Mouse (Mus musculus) hindbrain, embryonic 15.5 days (tissue): ENCODE data around the gene Olfr39. TPM values are rescaled to one million over a fixed set of nuclear protein-coding genes. Genes with fewer than 3 reads are reported as not detected.
"Not testable (repeated sequence)": the region's sequence is repeated elsewhere in the genome, so short reads cannot be mapped to it uniquely, and the experiment has no call there.

Experiments used
- ATAC-seq: fragments of 200-750 bp; cut with Nextera tagmentation; 2 replicates; pipeline ENCODE4 v1.8.0; 2017; ENCODE audit warnings: low read depth, moderate number of reproducible peaks, moderate TSS enrichment; ENCODE audit not compliant: low FRiP score
- H3K27ac ChIP-seq: fragments of 300-500 bp; sonication (generic); replicated peaks from 2 replicates; pipeline ENCODE4 v1.5.1; 2015; ENCODE audit warnings: mild to moderate bottlenecking, inconsistent platforms
- H3K27me3 ChIP-seq: fragments of 300-500 bp; sonication (generic); 2 replicates; pipeline ENCODE4 v1.6.1; 2015; ENCODE audit warnings: control low read depth, inconsistent platforms
- H3K36me3 ChIP-seq: fragments of 300-500 bp; sonication (generic); 2 replicates; pipeline ENCODE4 v1.6.1; 2015; ENCODE audit warnings: control low read depth, inconsistent platforms
- H3K4me1 ChIP-seq: fragments of 300-500 bp; sonication (generic); replicated peaks from 2 replicates; pipeline ENCODE4 v1.6.1; 2015; ENCODE audit warnings: control low read depth, inconsistent platforms
- H3K4me2 ChIP-seq: fragments of 300-500 bp; sonication (generic); 2 replicates; pipeline ENCODE4 v1.6.1; 2015; ENCODE audit warnings: moderate library complexity, mild to moderate bottlenecking, inconsistent platforms
- H3K4me3 ChIP-seq: fragments of 300-500 bp; sonication (generic); 2 replicates; pipeline ENCODE4 v1.5.1; 2015; ENCODE audit warnings: mild to moderate bottlenecking, inconsistent platforms
- H3K9ac ChIP-seq: fragments of 300-500 bp; sonication (generic); 2 replicates; pipeline ENCODE4 v1.6.1; 2015; ENCODE audit warnings: inconsistent platforms
- H3K9me3 ChIP-seq: fragments of 300-500 bp; sonication (generic); 2 replicates; pipeline ENCODE4 v1.6.1; 2016; ENCODE audit warnings: control low read depth, inconsistent platforms
- WGBS: fragments of 180-500 bp; shearing (Covaris S2); methylation state at CpG from one replicate; pipeline ENCODE4 v1.1.7; 2015; 5-methylcytosine and 5-hydroxymethylcytosine counted together
- polyA plus RNA-seq: library from polyadenylated mRNA; unstranded; fragments of >200 nt; fragmentation: Nextera tagmentation; extraction: Ambion mirVana; gene quantifications from 2 replicates; pipeline ENCODE4 v1.2.1, GENCODE M21; 2015

The Olfr39 gene
- not detected in 2 replicates for polyA plus RNA-seq

DNA sequence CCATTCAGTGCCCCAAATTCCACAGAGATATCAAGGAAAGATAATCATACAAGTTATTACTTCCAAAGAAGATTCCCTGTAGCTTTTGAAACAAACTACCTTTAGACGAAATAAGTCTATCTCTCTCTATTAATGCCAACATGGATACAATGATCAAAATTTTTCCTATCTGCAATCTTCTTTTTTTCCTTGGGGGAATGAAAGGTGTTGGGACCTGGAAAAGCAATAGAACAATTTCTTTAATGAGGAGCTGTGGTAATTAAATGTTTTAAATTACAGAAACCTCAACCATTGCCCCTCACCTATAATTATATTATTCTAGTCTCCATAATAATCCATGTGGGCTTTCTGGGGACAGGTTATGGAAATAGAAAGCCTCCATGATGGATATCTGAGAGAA, at the start of gene Olfr39:
Olfr39 (plus strand) TSS at position 301 of the 400 bp plus-strand sequence.
- H3K4me2 ChIP-seq: no peak within 1 kb of the TSS
- H3K27me3 ChIP-seq: no peaks in the 10 kb centered on the region
- WGBS: 86% methylated on average over 1 of the region's 1 CpGs
- ATAC-seq: no peak
- no peak within 1 kb of the TSS for H3K27ac ChIP-seq
- H3K4me1 ChIP-seq: no peaks in the 10 kb centered on the region
- no peak within 1 kb of the TSS for H3K9ac ChIP-seq
- no peaks in the 10 kb centered on the region for H3K9me3 ChIP-seq
- H3K36me3 ChIP-seq: no peaks in the 10 kb centered on the region
- H3K4me3 ChIP-seq: no peak within 1 kb of the TSS

GRCm38 (mm10) chr9:20236819-20237218, 45.3 kb upstream of the Olfr39 start, which contains the start of gene Olfr872:
Gene Olfr872 (plus strand): TSS chr9:20237119.
- Histone ChIP-seq H3K4me2 (no peak within 1 kb of the TSS), H3K4me1 (no peaks in the 10 kb centered on the region), H3K4me3 (no peak within 1 kb of the TSS), H3K36me3 (no peaks in the 10 kb centered on the region), H3K27me3 (no peaks in the 10 kb centered on the region), H3K9me3 (no peaks in the 10 kb centered on the region), H3K9ac (no peak within 1 kb of the TSS), H3K27ac (no peak within 1 kb of the TSS)
- no peak for ATAC-seq

DNA sequence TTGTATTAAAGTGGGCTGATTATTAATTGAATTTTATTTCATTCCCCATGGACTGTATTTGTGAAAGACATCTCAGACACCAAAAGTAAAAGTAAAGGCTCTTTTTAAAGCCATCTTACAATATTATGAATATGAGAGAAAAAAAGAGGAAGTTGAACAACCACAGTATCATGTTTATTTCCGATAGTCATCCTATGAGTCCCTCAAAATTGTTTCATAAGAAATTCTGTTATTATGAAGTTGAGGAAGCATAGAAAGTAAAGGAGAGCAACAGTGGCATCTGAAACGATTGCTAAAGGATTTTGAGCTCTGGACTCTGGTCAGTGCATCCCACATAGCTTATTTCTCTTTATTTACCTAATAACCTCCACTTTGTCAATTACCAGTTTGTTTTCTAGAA, 44.8 kb upstream of the Olfr39 start:
- no peaks in the 10 kb centered on the region for H3K4me1 ChIP-seq
- no peak for ATAC-seq
- no peaks in the 10 kb centered on the region for H3K9me3 ChIP-seq
- no peaks in the 10 kb centered on the region for H3K36me3 ChIP-seq
- H3K9ac ChIP-seq: no peak overlapping the region
- no peak overlapping the region for H3K4me3 ChIP-seq
- WGBS: 71% methylated on average over 2 of the region's 2 CpGs
- H3K4me2 ChIP-seq: no peak overlapping the region
- no peaks in the 10 kb centered on the region for H3K27me3 ChIP-seq
- H3K27ac ChIP-seq: no peak overlapping the region

- H3K9me3 ChIP-seq, H3K4me2 ChIP-seq, H3K27ac ChIP-seq, H3K27me3 ChIP-seq, H3K4me1 ChIP-seq, H3K4me3 ChIP-seq, ATAC-seq, H3K36me3 ChIP-seq, H3K9ac ChIP-seq: not testable (repeated sequence)
- WGBS: 81% methylated on average over 5 of the region's 5 CpGs
Observed at GRCm38 (mm10) chr9:20295562-20295961, 13.4 kb downstream of the Olfr39 start.

DNA sequence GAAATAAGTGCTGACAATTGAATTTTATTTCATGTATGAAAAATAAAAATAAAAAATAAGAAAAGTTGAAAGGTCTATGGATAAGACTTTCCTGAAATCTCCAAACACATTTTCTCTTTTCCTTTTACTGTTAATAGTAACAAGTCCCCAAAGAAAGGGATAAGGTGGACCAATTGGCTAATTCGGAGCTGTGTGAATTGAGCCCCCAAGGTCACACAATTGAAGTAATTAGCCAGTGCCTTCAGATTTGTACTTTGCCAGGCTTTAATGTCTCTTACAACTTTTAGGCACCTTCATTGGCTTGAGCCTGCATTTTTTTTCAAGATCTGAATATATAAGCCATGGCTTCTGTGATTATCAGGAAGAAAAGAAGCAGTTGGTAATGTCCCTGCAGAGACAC, 16.1 kb downstream of the Olfr39 start, which contains the start of gene Olfr873:
Olfr873 (plus strand) TSS at position 301 of the 400 bp plus-strand sequence.
- H3K9me3 ChIP-seq: no peaks in the 10 kb centered on the region
- WGBS: 97% methylated on average over 1 of the region's 1 CpGs

DNA sequence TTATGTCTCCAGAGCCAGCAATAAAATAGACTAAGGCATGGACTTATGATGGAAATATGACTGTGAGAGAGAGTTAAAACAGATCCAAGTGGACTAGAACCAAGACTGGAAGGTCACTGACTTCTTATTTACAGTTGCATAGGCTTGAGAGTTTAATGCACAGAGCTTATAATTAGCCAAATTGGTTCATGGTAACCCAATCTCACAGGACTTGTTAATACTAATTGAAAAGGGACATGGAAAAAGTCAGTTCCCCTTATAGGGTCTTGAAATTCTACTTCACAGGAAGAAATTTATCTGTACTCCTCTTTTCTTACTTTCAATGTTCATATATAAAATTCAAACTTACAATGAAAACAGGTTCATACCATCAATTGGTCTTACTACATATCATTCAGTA, 53.8 kb downstream of the Olfr39 start, which contains the start of gene Olfr18:
Olfr18 (minus strand) TSS at position 101 of the 400 bp plus-strand sequence.
- no peaks in the 10 kb centered on the region for H3K9me3 ChIP-seq

More for the DNA sequence above, 16.1 kb downstream of the Olfr39 start, which contains the start of gene Olfr873:
- Histone ChIP-seq H3K27me3 (no peaks in the 10 kb centered on the region), H3K4me1 (no peaks in the 10 kb centered on the region), H3K27ac (no peak within 1 kb of the TSS), H3K4me3 (no peak within 1 kb of the TSS), H3K9ac (no peak within 1 kb of the TSS), H3K4me2 (no peak within 1 kb of the TSS), H3K36me3 (no peaks in the 10 kb centered on the region)
- ATAC-seq: no peak

More for the DNA sequence above, 53.8 kb downstream of the Olfr39 start, which contains the start of gene Olfr18:
- Histone ChIP-seq H3K4me2 (no peak within 1 kb of the TSS), H3K27me3 (no peaks in the 10 kb centered on the region), H3K4me3 (no peak within 1 kb of the TSS), H3K9ac (no peak within 1 kb of the TSS), H3K4me1 (no peaks in the 10 kb centered on the region), H3K36me3 (no peaks in the 10 kb centered on the region), H3K27ac (no peak within 1 kb of the TSS)
- ATAC-seq: no peak

Other genes with a start within 250 kb of the Olfr39 start
- gene Olfr867, start 224.8 kb upstream of the Olfr39 start, polyA plus RNA-seq: not detected in 2 replicates
- gene Olfr868, start 183.7 kb upstream of the Olfr39 start, polyA plus RNA-seq: not detected in 2 replicates
- gene Olfr869, start 153.3 kb upstream of the Olfr39 start, polyA plus RNA-seq: not detected in 2 replicates
- not detected in 2 replicates for gene Olfr870, start 108.3 kb upstream of the Olfr39 start, polyA plus RNA-seq
- gene Olfr871, start 70.1 kb upstream of the Olfr39 start, polyA plus RNA-seq: not detected in 2 replicates
- gene Olfr872, start 45.2 kb upstream of the Olfr39 start, polyA plus RNA-seq: not detected in 2 replicates
- gene Olfr873, start 16.2 kb downstream of the Olfr39 start, polyA plus RNA-seq: not detected in 2 replicates
- gene Olfr18, start 53.7 kb downstream of the Olfr39 start, polyA plus RNA-seq: 0.18 TPM in 1 of 2 replicates, not detected in the other
- 33.9 and 38.0 TPM in 2 replicates for gene Zfp560, start 102.8 kb downstream of the Olfr39 start, polyA plus RNA-seq
- gene Zfp26, start 177.8 kb downstream of the Olfr39 start, polyA plus RNA-seq: 13.3 and 16.1 TPM in 2 replicates
- gene Zfp426, start 210.4 kb downstream of the Olfr39 start, polyA plus RNA-seq: 29.0 and 31.3 TPM in 2 replicates
- 93.9 and 99.2 TPM in 2 replicates for gene Zfp266, start 239.1 kb downstream of the Olfr39 start, polyA plus RNA-seq